Mouse (Mus musculus) G1E-ER4 (cell line): ENCODE data around the gene Large2. TPM values are rescaled to one million over a fixed set of nuclear protein-coding genes. Genes with fewer than 3 reads are reported as not detected.

ENCODE experiments used
- GATA1 ChIP-seq: IDR thresholded peaks from one replicate; pipeline ENCODE4 v1.8.0; 2012; ENCODE audit warnings: low read length, inconsistent platforms
- polyA plus RNA-seq: library from polyadenylated mRNA; stranded (reverse); fragments of >175 nt; gene quantifications from 2 replicates; pipeline ENCODE4 v1.2.3, GENCODE M21; 2012

Gene Large2
- polyA plus RNA-seq, 1 experiment, result not detected

DNA sequence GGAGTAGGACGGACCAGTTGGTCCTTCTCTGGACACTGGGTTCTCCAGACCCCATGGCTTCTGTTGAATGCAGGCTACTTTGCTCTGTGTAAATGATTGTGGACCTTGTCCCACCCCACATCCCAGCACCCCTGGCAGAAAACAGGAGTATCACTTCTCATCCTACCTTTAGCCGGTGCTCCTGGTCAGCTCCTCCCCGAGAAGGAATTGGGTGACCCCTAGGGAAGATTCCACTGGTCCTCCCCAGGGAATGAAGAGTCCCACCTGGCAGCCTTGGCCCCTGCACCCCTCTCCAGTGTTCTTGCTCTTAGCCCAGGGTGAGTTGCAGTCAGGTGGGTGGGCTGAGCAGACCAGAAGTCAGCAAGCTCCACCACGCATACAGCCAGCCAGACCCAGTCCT, 10.6 kb downstream of the Large2 start:
- TF ChIP-seq GATA1, result no peak

DNA sequence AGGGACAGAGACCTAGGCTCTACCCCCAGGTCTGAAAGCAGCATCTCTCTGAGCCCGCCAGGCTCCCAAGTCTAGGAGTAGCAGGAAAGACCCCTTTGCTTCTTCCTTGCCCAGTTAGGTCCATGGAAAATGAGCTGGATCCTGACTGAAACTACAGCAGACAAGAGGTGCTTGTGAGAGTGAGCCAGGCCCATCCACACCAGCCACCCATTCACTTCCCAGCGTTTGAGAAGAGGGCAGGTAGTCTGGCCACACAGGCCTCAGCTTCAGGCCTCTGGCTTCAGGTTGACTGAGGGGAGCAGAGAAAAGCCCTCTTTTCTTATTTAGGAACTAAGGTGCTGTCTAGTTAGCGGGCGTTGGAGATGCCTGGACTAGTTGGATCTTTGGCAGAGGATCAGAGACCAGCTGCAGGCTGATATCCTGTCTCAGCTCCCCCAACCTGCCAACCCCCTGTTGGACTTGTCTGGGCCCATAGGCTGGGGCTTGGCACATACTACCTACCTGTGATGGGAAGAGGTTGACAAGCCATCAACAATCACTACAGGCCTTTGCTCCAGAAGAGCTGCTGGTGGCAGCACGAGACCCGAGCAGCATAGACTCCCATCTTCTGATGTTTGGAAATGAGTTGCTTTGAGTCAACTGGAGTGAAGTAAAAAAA, 12.0 kb downstream of the Large2 start:
- no peak for TF ChIP-seq GATA1

DNA sequence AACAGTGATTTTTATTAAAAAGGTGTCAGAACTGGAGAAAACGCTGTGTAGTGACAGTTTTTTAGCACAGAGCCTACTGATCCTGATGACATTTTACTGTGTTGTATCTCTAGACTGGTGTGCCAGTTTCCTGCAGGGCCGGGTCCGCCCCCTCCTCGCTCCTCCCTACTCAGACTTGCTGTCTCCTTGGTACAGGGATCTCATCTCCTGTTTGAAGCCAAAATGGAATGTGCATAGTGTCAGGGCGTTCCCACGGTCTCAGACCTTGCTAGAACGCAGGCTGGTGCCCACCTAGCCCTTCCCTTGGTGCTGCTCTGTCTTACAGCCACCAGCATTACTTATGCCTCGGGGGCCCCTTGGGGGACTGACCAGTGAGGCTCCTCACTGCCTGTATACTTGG, 12.9 kb downstream of the Large2 start:
- TF ChIP-seq GATA1, result no peak

DNA sequence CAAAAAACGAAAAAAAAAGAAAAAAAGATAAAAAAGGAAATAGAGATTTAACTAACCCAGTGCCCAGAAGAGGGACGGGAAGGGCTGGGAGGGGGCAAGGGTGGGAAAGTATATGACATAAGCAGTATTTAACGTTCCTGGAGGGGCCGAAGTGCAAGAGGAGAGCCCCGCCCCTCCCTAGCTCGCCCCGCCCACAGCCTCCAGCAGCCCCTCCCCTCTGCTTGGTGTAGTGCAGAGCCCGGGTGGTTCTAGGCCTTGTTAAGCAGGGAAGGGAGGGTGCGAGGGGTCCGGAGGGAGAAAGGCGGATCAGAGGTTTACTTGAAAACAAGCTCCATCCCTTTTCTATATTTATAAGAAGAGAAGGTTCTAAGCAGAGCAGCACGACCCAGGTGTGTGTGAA, 13.8 kb downstream of the Large2 start:
- TF ChIP-seq GATA1, result no peak

DNA sequence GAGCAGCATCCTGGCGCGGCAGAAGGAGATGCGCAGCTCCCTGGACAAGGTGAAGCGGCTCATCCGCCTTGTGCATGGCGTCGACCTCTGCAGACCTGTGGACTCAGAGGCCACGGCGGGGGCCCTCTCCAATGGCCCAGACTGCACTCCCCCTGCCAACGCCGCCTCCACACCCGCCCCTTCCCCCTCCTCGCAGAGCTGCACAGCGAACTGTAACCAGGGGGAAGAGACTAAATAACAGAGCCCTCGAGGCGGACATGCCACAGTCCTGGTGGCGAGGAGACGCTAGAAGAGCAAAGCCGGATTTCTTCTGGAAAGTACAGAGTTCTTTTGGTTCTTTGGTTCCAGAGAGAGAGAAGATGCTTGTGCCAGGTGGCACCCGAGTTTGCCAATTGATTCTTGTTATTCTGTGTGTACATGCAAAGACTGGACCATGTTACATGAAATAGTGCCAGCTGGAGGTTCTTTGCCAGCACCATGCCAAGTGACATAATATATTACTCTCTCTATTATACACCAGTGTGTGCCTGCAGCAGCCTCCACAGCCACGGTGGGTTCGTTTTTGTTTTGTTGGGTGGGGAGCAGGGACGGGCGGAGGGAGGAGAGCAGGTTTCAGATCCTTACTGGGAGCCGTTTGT, 14.4 kb downstream of the Large2 start:
- no peak for TF ChIP-seq GATA1

DNA sequence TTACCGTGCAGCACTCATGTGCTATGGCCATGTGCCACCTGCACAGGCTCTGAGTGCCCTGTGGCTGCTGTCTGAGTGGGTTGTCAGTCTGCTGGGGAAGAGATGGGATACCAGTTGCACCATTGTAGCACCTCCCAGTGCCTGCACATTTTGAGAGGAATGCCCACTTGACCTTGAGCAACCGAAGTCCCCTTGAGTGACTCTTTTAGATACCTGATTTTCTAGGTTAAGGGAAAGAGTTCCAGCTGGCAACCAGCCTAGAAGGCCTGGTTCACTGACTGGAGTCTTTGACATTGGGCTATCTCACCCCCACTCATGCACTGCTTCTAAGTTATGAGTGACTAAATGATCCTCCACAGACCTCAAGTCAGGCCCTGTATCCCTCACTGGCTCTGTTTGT, 15.4 kb downstream of the Large2 start:
- no peak for TF ChIP-seq GATA1

DNA sequence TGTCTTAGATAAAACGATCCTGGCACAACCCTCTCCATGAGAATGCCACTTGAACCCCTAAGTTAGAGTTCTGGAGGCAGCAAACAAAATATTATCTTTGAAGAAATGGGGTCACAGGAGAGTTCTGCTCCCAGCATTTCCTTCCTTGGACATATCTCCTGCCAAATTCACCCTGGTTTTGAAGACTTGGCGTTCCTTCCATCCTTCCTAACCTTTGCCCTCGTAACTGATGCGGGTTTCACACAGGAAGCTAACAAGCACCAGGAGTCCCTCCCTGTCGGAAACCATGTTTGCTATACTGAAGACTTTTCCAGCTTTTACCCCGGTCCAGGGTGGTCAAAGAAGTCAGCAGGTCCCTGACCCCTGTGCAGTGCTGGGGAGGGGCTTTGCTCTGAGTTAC, 20.4 kb downstream of the Large2 start:
- no peak for TF ChIP-seq GATA1

DNA sequence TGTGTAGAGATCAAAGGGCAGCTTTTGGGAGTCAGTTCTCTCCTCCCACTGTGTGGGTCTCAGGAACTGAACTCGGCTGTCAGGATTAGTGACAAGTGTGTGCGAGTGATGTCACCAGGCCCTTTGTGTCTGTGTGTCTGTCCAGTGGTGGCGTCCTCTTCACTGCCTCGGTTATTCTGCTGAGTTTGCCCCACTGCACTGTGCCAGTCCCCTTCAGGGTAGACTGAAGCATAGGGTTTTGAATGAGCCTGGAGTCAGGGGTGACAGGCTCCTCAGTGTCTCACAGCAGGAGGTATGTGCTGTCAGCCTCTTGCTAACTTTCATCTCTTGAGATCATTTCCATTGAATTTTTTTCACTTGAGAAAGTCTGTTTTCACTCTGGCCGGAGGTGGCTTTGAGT, 21.3 kb downstream of the Large2 start:
- TF ChIP-seq GATA1, result no peak

DNA sequence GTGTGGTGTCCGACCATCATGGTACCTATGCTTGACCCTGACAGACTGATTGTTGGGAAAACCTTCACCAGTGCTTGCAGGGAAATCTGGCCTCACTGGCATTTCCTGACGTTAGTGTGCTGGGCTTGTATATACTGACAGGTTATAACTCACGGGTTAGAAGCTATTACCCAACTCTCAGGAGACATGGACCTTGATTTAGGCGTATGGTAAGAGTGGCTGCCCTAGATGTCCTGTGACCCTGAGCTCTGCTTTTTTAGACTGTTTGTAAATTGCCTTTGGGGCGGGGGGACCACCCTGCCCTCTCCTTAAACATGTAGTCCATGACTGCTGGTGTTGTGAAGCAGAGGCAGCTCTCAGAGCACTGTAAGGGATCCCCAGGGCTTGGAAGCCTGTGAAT, 24.0 kb downstream of the Large2 start:
- no peak for TF ChIP-seq GATA1

DNA sequence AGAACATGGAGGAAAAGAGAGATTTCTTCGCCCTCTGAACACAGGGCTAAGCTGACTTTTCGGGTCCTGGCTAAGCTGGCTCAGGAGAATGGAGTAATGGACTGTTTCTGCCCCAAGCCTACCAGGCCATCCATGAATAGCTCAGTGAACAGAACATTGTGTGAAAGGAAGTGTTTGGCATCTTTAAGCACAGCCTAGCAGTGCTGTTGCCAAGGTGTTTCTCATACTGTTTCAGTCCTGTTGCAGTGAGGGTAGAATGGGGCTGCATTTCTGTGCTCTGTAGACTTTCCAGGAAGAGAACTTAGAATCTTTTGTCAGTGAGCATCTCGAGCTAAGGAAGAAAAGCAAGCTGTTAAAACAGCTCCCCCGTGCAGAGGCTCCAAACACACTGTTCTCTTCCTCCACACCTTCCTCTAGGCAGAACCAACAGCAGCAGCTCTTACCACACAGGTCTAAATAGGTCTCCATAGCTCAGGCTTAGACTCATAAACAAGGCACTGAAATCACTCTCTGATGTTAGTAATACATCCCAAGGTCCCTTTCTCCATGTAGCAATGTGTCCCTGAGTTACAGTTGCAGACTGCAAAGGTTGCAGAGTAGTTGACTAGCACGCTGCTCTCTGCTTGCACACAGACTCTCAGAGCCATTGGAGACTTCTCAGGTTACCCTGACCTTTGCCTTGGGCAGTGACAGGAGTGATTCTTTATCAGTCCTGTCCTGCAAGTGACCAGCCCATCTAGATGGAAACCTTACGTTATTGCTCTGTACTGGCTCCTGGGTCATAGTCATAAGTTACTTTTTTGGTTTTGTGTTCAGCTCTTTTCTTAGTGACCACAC, 24.9 kb downstream of the Large2 start:
- no peak for TF ChIP-seq GATA1

DNA sequence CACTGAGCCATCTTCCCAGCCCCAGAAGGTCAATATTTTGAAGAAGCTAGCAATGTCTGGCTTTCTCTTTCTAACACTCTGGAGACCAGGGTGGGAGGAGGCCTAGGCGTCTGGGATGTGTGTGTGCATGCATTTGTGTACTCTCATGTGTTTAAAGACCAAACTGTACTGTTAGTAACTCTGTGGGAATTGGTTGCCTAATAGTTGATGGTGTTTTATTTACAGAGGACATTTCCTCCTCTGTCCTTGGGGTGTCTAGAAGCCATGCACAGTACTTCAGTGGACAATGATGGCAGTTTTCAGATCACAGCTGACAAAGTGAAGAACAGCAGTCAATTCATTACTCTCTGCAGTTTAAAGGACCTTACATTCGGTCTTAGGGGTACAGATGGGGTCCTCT, 27.5 kb downstream of the Large2 start:
- TF ChIP-seq GATA1, result no peak

DNA sequence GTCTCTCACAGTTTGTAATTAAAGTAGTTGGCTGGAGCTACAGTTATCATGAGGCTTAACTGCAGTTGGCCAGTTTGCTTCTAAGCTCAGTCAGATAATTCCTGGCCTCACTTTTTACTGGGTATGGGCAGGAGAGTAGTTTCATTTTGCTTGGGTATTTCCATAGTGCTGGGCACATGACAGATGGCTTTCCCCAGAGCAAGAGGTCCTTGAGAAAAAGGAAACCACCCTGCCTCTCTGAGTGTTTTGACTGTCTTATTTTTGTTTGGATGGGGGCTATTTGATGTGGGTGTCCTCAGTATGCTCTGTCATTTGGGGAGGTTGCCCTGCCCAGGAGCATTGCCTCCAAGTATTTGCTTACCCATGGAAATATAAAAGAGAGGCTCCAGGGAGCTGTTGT, 32.3 kb downstream of the Large2 start:
- TF ChIP-seq GATA1, result no peak

DNA sequence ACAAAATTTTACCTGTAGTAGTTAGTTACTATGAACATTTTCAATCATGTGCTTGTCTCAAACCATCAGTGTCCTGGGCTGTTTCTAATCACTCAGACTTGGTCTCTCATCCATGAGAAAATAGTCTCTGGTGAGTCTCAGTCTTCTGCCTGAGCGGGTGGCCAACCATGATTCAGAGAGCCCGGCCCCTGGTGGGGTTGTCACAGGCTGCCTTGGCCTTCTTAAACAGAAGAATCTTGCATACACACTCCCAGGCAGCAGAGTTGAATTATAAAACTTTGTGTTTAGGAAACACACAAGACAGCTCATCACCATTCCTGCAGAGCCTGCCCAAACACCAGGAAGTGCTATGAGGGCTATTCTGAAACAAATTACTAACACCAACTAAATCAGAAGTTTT, 42.8 kb downstream of the Large2 start:
- TF ChIP-seq GATA1, result no peak

DNA sequence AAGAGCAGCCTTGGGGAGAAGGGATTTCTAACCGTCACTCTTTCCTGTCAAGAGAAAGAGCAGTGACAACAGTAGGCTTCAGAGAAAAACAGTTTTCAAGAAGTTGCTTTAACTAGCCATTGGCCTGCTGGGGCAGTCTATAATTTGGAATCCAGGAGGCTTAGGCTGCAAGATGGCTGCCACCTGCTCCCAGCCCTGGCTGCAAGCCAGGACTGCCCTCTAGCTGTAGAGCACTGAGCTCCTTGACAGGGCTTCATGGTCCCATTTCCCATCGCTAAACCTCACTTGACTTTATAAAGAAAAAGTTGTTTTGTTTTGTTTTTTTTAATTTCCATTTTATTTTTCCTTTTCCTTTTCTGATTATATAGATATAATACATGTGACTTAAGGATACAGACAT, 43.3 kb downstream of the Large2 start:
- no peak for TF ChIP-seq GATA1

DNA sequence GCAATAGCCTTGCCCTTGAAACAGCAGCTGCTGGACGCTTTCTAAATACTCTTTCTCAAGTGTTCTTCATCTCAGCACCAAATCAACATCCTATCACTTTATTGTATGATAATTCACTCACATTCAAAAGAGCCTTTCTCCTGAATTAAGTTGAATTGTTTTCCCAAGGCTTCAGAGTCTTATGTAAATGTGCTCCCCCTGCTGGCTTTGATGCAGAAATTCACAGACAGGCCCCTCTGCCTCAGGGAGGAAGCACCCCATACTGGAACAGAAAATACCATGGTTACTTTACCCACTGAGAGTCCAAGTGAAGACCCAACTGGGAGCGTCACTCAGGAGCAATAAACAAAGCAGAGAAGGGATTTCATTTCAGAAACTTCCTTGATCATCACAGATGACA, 43.8 kb downstream of the Large2 start:
- TF ChIP-seq GATA1, result no peak

DNA sequence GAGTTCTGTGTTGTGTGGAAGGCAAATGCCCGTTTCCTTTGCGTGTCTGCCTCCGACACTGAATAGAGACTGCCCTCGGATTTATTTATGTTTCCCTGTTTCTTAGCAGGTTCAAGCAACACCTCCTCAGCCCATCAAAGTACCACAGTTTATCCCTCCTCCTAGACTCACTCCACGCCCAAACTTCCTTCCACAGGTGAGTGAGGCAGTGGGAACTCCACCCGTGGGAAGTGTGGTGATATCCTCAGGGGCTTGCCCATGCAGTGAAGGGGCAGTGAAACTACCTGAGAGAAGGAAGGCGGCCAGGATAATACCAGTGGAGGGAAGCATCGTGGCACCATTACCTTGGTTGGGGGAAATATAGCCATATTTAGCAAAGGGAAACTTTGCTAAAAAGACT, 46.5 kb downstream of the Large2 start:
- TF ChIP-seq GATA1, result no peak

DNA sequence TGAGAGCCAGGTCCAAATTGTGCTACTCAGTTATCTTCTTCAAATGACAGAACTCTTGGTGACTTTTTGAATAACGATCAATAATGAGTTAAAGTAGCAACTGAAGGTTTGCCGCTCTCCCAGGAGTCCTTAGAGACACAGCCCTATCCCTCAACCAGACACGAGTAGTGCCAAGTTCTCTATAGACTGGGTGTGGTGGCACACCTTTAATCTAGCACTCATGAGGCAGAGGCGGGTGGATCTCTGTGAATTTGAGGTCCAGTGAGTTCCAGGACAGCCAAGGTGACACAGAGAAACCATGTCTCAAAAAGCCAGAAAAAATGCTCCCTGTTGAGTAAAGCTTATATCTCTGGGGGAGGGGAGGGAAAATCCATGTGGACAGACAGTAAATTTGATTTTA, 47.1 kb downstream of the Large2 start:
- no peak for TF ChIP-seq GATA1

DNA sequence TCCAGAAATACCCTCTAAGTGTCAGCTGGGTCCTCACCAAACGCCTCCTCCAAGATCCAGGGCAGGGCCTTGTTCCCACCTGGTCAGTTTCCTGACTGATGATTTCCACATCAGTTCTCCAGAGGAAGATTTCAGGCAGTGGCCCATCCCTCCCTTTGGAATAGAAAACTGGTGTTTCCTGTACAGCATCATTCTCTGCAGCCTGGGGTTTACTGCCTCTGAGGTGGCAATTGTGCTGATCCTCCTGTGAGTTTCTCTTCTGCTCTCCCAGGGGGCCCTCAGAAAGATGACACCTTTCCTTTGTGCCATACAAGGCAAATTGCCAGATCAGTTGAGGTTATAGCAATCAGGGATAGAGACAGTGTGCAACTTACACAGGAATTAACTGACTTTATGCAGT, 48.4 kb downstream of the Large2 start:
- no peak for TF ChIP-seq GATA1
